Mouse (Mus musculus): Measurements from ENCODE around the gene C1qtnf5.

DNA sequence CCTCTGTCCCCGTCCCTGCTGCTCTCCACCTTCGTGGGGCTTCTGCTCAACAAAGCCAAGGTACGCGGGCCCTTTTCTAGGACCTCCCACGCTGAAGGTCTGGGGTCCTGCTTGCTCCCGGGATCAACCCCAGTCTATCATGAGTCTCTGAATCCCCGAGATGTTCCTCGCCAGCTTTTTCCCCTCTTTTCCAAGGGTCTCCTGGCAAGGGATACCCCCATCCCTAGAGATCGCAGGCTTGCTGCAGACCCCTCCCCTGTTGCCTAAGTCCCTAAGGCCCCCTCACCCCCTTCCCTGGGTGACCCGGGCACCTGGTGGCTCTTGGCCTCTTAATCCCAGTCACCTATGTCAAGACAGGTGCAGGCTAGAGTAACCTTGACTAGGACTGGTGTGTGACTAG is 21.8 kb upstream of the C1qtnf5 start:
- no peak for TF ChIP-seq CTCF (IDR thresholded peaks at IDR 0.05; ENCODE audit: insufficient read depth, low read length)
- no peak for TF ChIP-seq POLR2A (IDR thresholded peaks at IDR 0.05; ENCODE audit: borderline replicate concordance, extremely low read depth, low read depth, low read length)
